Mouse (Mus musculus) splenic B cell, adult 2 months (primary cell): ENCODE results near the gene Otulinl.

Source experiments
- DNase-seq: peaks from one replicate; pipeline ENCODE4 v3.0.0-alpha.2; 2011; ENCODE audit warnings: low read depth, low spot score
- H3K27me3 ChIP-seq: 2 replicates; pipeline ENCODE4 v1.6.1; 2012; ENCODE audit warnings: mild to moderate bottlenecking, low read length, moderate library complexity, mixed read lengths; ENCODE audit not compliant: control insufficient read depth, poor library complexity, insufficient read depth, severe bottlenecking
- H3K36me3 ChIP-seq: 2 replicates; pipeline ENCODE4 v1.6.1; 2012; ENCODE audit warnings: mild to moderate bottlenecking, low read length, moderate library complexity, mixed read lengths; ENCODE audit not compliant: control insufficient read depth, poor library complexity, insufficient read depth, severe bottlenecking

Gene Otulinl

GRCm38 (mm10) chr15:27625014-27625889 lies 56.1 kb downstream of the Otulinl start:
- Histone ChIP-seq H3K36me3 (peaks cover 12% of the 10 kb centered on the region), H3K27me3 (no peaks in the 10 kb centered on the region)
- DNase-seq, result peak; percentile 88

DNA sequence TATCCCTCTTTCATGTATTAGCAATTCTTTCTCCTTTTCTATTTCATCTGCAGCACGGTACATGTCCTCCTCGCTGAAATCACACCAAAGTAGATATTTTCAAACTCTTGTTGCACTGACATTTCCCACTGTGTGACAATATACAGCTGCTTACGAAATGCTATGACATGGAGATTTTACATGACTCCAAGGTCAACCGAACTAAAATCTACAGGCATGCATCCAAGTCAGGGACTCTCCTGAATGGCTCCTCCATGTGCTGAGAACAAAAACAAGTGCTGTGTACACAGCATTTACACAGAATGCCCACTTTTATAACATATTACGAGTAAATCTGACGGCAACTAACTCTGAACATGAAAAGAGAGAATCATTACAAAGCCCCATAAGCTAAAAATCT lies 58.1 kb downstream of the Otulinl start:
- peaks cover 14% of the 10 kb centered on the region for H3K36me3 ChIP-seq
- DNase-seq, result no peak
- no peaks in the 10 kb centered on the region for H3K27me3 ChIP-seq

DNA sequence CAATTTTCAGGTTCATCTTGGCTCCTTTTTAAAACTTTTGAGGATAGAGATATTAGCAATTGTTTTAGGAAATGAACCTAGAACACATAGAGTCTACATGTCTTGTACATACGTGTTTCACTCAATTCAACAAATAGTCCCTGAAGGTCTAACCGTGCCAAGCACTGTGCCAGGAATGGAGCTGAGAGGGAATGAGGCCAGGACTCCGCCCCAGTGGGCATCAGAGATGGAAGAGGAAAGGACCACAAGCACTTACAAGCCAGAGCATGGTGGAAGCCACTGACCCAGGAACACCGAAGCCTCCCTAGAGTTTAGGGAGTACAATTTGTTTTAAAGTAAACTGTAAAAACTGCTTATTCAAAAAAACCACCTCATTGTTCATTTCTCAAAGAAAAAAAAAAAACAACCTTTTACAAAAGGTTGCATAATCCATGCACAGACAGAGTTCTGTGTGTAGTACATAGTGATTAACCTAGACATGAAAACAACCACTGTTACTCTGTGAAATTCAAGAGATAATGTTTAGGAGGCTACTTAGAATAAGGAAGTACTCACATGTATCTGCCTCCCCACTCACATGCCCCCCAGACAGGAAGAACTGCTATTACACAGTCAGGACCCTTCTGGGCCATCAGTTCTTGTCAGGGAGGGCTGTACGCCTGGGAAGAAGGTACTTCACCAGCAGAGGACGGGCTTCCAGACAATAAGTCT lies 60.7 kb downstream of the Otulinl start:
- peaks cover 12% of the 10 kb centered on the region for H3K36me3 ChIP-seq
- peak; percentile 35 for DNase-seq
- no peaks in the 10 kb centered on the region for H3K27me3 ChIP-seq

DNA sequence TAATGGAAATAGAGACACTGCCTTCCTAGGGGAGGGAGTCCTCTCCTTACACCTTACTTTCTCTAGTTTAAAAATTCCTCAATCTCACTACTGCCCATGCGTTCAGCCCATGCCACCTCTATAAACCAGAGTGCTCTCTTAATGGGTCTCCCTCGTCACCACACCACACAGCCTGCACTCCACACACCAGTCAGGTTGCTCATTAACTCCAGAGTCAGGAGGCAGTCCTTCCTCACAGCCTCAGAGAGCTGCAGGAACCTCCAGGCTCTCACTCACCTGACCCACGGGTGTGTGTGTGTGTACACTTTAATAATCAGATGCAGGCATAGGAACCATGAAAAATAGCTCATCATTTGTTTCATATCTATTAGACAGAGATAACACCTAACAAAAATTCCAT lies 61.7 kb downstream of the Otulinl start:
- no peaks in the 10 kb centered on the region for H3K27me3 ChIP-seq
- H3K36me3 ChIP-seq, result peaks cover 13% of the 10 kb centered on the region
- no peak for DNase-seq

DNA sequence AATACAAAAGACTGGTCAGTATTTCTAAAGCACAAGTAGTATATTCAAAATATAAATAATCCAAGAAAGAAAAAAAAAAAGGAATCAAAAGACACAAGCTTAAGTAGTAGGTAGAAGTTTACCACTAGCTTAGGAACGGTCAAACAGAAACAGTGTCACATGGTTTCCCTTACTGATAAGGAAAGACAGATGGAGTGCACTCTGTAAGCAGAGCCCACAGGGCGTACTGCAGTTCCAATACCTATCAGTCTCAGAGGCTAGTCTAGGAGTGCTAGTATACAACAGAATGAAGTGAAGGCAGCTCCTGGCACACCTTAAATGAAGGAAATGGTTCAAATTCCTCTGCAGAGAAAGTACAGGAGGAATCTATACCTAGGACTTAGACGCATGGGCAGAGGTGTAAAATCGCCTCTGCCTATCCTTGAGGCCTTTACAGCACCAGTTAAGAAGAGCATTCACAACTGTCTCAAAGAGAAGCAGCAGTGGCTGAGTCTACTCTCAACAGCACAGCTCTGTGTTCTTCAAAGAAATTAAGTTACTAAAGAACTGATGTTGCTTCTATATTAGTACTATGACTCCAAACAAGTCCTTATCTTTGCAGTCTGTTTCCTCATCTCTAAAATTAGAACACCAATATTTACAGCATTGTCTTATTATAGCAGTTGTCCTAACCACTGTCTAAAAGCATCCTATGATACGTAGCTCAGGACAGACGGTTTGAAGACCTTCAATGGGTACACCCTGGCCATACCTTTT lies 62.4 kb downstream of the Otulinl start:
- no peaks in the 10 kb centered on the region for H3K27me3 ChIP-seq
- DNase-seq, result no peak
- H3K36me3 ChIP-seq, result peaks cover 13% of the 10 kb centered on the region

GRCm38 (mm10) chr15:27617227-27617626 lies 64.2 kb downstream of the Otulinl start:
- no peak for DNase-seq
- H3K27me3 ChIP-seq, result no peaks in the 10 kb centered on the region
- H3K36me3 ChIP-seq, result peaks cover 10% of the 10 kb centered on the region

- Histone ChIP-seq H3K36me3 (peaks cover 11% of the 10 kb centered on the region), H3K27me3 (no peaks in the 10 kb centered on the region)
- peak; percentile 39 for DNase-seq
Observed at GRCm38 (mm10) chr15:27616159-27616558, 65.2 kb downstream of the Otulinl start.

DNA sequence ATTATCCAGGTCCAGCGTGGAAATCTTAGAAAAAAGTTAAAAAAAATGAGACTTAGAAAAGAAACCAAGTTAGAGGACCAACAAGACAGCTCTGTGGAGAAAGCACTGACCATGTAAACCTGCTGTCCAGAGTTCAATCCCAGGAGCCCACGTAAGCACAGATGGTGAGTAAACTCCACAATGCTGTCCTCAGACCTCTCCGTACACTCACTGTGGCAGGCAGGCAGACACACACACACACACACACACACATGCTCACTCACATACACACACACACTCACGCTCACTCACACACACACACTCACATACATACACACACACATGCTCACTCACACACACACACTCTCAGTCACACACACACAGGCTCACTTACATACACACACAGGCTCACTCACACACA lies 68.1 kb downstream of the Otulinl start:
- Histone ChIP-seq H3K36me3 (peaks cover 8% of the 10 kb centered on the region), H3K27me3 (no peaks in the 10 kb centered on the region)
- DNase-seq, result no peak

GRCm38 (mm10) chr15:27612533-27613221 lies 68.7 kb downstream of the Otulinl start:
- Histone ChIP-seq H3K36me3 (peaks cover 10% of the 10 kb centered on the region), H3K27me3 (no peaks in the 10 kb centered on the region)
- DNase-seq, result peak; percentile 88

- Histone ChIP-seq H3K27me3 (no peaks in the 10 kb centered on the region), H3K36me3 (peaks cover 15% of the 10 kb centered on the region)
- DNase-seq, result no peak
Observed at GRCm38 (mm10) chr15:27609554-27609953, 71.8 kb downstream of the Otulinl start.

DNA sequence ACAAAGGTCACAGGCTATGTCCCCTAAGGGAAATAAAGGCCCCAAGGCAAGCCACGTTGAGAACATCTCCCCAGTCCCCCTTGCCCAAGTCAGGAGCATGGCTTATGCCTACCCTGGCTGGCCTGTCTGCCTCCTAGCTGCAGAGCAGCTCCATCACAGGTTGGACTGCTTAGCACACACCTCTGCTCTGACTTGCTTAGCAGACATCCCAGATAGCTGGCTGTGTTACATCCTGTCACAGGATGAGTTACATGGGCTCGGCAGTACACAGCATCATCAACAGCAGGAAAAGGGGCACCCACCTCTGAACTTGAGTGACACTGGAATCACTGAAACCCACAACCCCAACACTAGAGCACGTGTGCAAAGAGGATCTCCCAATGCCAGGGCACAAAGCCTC lies 76.1 kb downstream of the Otulinl start:
- no peak for DNase-seq
- H3K27me3 ChIP-seq, result no peaks in the 10 kb centered on the region

More for the DNA sequence above, 76.1 kb downstream of the Otulinl start:
- peaks cover 20% of the 10 kb centered on the region for H3K36me3 ChIP-seq
